Mouse (Mus musculus) heart, embryonic 16.5 days (tissue): ENCODE results near the gene Gpn1. TPM values are rescaled to one million over a fixed set of nuclear protein-coding genes. Genes with fewer than 3 reads are reported as not detected.

ENCODE experiments used
- ATAC-seq: fragments of 200-750 bp; cut with Nextera tagmentation; replicated peaks from 2 replicates; pipeline ENCODE4 v1.8.0; 2017; ENCODE audit warnings: moderate number of reproducible peaks; ENCODE audit not compliant: insufficient read depth, low FRiP score; ENCODE audit errors: extremely low read depth
- H3K27ac ChIP-seq: fragments of 300-500 bp; sonication (generic); 2 replicates; pipeline ENCODE4 v1.5.1; 2014; ENCODE audit warnings: mild to moderate bottlenecking, low read length, control low read depth, moderate library complexity
- H3K27me3 ChIP-seq: fragments of 300-500 bp; sonication (generic); 2 replicates; pipeline ENCODE4 v1.6.1; 2014; ENCODE audit warnings: low read length, mixed read lengths; ENCODE audit not compliant: control insufficient read depth, insufficient read depth
- H3K36me3 ChIP-seq: fragments of 300-500 bp; sonication (generic); 2 replicates; pipeline ENCODE4 v1.6.1; 2014; ENCODE audit not compliant: control insufficient read depth, insufficient read depth
- H3K4me1 ChIP-seq: fragments of 300-500 bp; sonication (generic); 2 replicates; pipeline ENCODE4 v1.6.1; 2014; ENCODE audit warnings: low read length, mixed read lengths; ENCODE audit not compliant: control insufficient read depth, insufficient read depth
- H3K4me2 ChIP-seq: fragments of 300-500 bp; sonication (generic); 2 replicates; pipeline ENCODE4 v1.6.1; 2014; ENCODE audit warnings: low read depth, mild to moderate bottlenecking, control low read depth, low read length
- H3K4me3 ChIP-seq: fragments of 300-500 bp; sonication (generic); 2 replicates; pipeline ENCODE4 v1.5.1; 2014; ENCODE audit warnings: mild to moderate bottlenecking, control low read depth, low read length
- H3K9ac ChIP-seq: fragments of 300-500 bp; sonication (generic); 2 replicates; pipeline ENCODE4 v1.6.1; 2014; ENCODE audit warnings: low read length, control low read depth
- H3K9me3 ChIP-seq: fragments of 300-500 bp; sonication (generic); replicated peaks from 2 replicates; pipeline ENCODE4 v1.6.1; 2016; ENCODE audit warnings: low read length; ENCODE audit not compliant: control insufficient read depth
- WGBS: fragments of 180-500 bp; shearing (Covaris S2); extraction: QIAGEN DNeasy Blood & Tissue Kit; methylation state at CpG from one replicate; pipeline ENCODE4 v1.1.7; 2014; 5-methylcytosine and 5-hydroxymethylcytosine counted together
- polyA plus RNA-seq: library from polyadenylated mRNA; unstranded; fragments of >200 nt; fragmentation: Nextera tagmentation; extraction: Ambion mirVana; gene quantifications from 2 replicates; pipeline ENCODE4 v1.2.1, GENCODE M21; 2015

Gpn1 gene
- polyA plus RNA-seq, 1 experiment from 2014 or later, result 39.8 TPM

DNA sequence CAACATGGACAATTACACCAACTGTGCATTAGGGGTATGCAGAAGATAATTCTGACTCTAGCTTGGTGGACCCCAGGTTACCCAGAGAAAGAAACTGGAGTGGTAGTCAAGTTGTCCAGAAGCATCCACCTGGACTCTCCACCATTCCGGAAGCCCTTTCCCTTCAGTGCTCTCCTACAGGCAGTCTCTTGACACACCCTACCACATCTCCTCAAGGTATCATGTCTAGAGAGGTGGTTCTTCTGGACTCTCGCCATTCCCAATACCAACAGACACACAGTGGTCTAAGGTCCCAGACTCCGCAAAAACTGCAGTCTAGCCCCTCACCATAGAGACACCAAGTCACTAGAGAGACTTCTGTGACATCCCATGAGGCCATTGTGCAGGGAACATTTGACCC lies 9.1 kb upstream of the Gpn1 start, which contains the start of gene 4930548H24Rik:
4930548H24Rik (plus strand) TSS at position 301 of the 400 bp plus-strand sequence.
- H3K4me2 ChIP-seq, result no peak within 1 kb of the TSS
- H3K4me3 ChIP-seq, result no peak within 1 kb of the TSS
- H3K36me3 ChIP-seq, result peaks cover 9% of the 10 kb centered on the region
- 92% methylated on average over 3 of the region's 3 CpGs for WGBS
- no peaks in the 10 kb centered on the region for H3K4me1 ChIP-seq
- no peak for ATAC-seq
- H3K27ac ChIP-seq, result no peak within 1 kb of the TSS
- H3K27me3 ChIP-seq, result no peaks in the 10 kb centered on the region
- H3K9ac ChIP-seq, result no peak within 1 kb of the TSS
- no peaks in the 10 kb centered on the region for H3K9me3 ChIP-seq

DNA sequence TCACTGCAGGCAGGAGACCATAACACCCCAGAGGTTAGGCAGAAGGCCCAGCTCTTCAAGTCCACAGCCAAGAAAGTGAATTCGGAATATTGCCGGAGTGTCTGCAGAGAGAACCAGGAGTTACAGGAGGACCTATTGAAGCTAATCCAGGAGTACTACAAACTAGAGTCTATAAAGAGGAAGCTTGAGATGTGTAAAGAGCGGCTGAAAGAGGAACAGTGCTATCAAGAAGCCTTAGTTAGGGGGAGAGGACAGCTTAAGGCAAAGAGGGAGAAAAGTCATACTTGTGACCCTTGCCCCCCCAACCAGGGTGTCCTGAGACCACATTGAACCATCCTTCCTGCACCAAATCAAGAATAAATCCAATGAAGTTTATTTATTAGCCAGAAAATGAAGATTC lies 6.7 kb upstream of the Gpn1 start:
- H3K36me3 ChIP-seq, result no peaks in the 10 kb centered on the region
- no peaks in the 10 kb centered on the region for H3K9me3 ChIP-seq
- no peak overlapping the region for H3K9ac ChIP-seq
- no peak overlapping the region for H3K4me3 ChIP-seq
- 84% methylated on average over 3 of the region's 3 CpGs for WGBS
- H3K27ac ChIP-seq, result no peak overlapping the region
- no peak for ATAC-seq
- H3K4me1 ChIP-seq, result no peaks in the 10 kb centered on the region
- no peaks in the 10 kb centered on the region for H3K27me3 ChIP-seq
- H3K4me2 ChIP-seq, result no peak overlapping the region

DNA sequence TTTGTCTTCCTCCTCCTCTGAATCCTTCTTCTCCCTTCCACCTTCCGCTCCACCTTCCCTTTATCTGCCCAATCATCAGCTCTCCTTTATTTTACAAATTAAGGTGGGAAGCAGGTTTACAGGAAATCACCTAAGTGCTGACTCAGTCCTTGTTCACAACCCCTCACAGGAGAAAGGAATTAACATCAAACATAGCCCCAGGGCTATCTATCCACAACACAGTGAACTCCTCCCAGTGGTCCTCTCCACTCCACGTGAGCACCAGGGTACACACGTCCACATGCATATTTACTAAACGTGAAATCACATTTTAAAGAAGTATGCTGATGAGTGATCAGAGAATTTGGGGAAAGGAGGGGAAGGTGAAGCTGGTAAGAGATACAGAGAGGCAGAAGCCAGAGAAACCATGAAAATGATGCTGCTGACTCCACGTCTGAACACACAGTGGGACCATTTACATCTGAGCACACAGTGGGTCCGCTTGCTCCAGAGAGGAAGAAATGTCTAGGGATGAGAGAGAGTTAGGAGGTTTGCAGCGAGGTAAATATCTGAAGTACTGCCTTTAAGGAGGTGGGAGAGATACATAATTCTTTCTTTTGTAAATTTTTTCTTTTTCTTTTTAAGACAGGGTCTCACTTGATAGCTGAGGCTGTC lies 5.3 kb upstream of the Gpn1 start:
- H3K27ac ChIP-seq, result no peak overlapping the region
- no peak for ATAC-seq
- H3K4me3 ChIP-seq, result no peak overlapping the region
- 59% methylated on average over 7 of the region's 7 CpGs for whole genome bisulfite sequencing
- no peaks in the 10 kb centered on the region for H3K36me3 ChIP-seq
- no peaks in the 10 kb centered on the region for H3K9me3 ChIP-seq
- no peak overlapping the region for H3K4me2 ChIP-seq
- H3K27me3 ChIP-seq, result no peaks in the 10 kb centered on the region
- H3K4me1 ChIP-seq, result no peaks in the 10 kb centered on the region
- no peak overlapping the region for H3K9ac ChIP-seq

DNA sequence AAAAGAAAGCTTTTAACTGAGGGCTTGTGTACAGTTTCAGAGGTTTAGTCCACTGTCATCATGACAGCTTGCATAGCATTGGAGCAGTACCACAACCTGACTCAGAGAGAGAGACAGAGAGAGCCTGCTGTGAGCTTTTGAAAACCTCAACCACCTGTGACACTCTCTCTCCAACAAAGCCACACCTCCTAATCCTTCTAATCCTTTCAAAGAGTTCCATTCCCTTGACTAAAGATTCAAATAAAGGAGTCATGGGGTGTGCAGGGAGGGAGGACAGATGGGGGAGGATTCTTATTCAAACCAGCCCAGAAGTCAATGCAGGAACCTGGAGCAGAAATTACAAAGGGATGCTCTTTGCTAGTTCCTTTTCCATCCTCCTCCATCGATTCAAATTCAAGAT lies 2.5 kb upstream of the Gpn1 start:
- Histone ChIP-seq H3K27me3 (no peaks in the 10 kb centered on the region), H3K36me3 (peaks cover 7% of the 10 kb centered on the region), H3K9ac (no peak overlapping the region), H3K4me2 (no peak overlapping the region), H3K9me3 (no peaks in the 10 kb centered on the region), H3K27ac (no peak overlapping the region), H3K4me3 (no peak overlapping the region), H3K4me1 (peaks cover 7% of the 10 kb centered on the region)
- ATAC-seq, result no peak
- WGBS, result 45% methylated on average over 1 of the region's 1 CpGs

DNA sequence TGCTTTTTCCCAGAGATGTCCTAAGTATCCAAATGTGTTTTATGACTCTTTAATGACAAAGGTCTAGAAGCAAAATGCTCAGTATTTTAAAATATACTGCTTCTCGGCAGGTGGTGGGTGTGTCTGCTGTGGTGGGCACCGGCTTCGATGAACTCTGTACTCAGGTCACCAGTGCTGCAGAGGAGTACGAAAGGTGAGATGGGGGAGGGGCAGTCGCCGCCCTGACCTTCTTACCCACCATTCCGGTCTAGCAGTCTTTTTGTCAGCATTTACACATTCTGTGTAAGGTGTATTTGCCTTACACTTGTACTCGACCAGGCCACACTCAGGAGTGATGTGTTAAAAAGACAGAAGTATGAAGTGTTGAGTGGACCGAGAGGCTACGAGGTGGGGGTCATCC lies 10.3 kb downstream of the Gpn1 start:
- H3K36me3 ChIP-seq, result peaks cover 35% of the 10 kb centered on the region
- no peak for ATAC-seq
- 81% methylated on average over 10 of the region's 10 CpGs for WGBS

DNA sequence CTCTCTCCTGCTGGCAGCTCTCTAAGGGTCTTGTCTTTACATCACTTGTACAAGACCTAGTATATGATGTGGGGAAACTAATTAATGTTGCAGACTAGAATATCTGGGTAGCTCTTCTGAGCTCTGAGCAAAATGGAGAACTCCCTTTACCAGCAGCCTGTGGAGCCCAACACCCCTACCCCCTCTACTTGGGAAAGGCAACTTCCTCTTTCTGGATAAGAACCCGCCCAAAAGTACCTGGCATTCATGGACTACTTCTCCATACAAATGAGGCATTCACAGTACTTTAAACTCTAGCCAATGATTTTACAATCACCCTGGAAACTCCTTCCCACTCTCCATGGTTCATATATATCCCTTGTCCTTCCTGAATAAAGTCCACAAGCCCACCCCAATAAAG lies 17.9 kb downstream of the Gpn1 start:
- H3K4me3 ChIP-seq, result no peak overlapping the region
- WGBS, result 63% methylated on average over 1 of the region's 1 CpGs
- no peaks in the 10 kb centered on the region for H3K9me3 ChIP-seq
- H3K27me3 ChIP-seq, result no peaks in the 10 kb centered on the region
- ATAC-seq, result no peak
- H3K4me2 ChIP-seq, result no peak overlapping the region
- H3K27ac ChIP-seq, result no peak overlapping the region
- no peak overlapping the region for H3K9ac ChIP-seq
- no peaks in the 10 kb centered on the region for H3K4me1 ChIP-seq
- peaks cover 38% of the 10 kb centered on the region for H3K36me3 ChIP-seq

More for the DNA sequence above, 10.3 kb downstream of the Gpn1 start:
- Histone ChIP-seq H3K27me3 (no peaks in the 10 kb centered on the region), H3K9ac (no peak overlapping the region), H3K9me3 (no peaks in the 10 kb centered on the region), H3K4me1 (no peaks in the 10 kb centered on the region; the same call in 1 of the 2 replicates), H3K27ac (no peak overlapping the region), H3K4me3 (no peak overlapping the region), H3K4me2 (no peak overlapping the region)

DNA sequence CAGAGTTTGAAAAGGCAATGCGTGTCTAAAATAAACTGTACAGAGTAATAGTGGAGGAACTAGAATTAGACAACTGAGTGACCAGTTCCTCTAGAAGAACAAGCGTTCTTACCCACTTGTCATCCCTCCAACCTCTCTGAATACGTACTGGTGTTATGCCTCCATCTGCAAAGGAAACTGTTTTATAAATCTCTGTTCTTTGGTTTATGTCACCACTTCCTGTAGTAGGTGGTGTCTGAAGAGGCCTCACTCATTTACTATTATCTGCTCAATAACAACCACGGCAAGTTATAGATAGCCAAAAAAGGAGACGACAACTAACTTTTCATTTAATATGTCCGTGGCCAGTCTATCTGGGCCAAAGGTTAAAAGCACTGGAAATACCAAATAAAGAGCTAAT lies 26.0 kb downstream of the Gpn1 start:
- Histone ChIP-seq H3K27ac (no peak overlapping the region), H3K4me1 (peaks cover 3% of the 10 kb centered on the region), H3K27me3 (no peaks in the 10 kb centered on the region), H3K4me2 (no peak overlapping the region), H3K9me3 (no peaks in the 10 kb centered on the region), H3K9ac (no peak overlapping the region), H3K36me3 (peaks cover 22% of the 10 kb centered on the region), H3K4me3 (no peak overlapping the region)
- no peak for ATAC-seq
- WGBS, result 83% methylated on average over 6 of the region's 6 CpGs

DNA sequence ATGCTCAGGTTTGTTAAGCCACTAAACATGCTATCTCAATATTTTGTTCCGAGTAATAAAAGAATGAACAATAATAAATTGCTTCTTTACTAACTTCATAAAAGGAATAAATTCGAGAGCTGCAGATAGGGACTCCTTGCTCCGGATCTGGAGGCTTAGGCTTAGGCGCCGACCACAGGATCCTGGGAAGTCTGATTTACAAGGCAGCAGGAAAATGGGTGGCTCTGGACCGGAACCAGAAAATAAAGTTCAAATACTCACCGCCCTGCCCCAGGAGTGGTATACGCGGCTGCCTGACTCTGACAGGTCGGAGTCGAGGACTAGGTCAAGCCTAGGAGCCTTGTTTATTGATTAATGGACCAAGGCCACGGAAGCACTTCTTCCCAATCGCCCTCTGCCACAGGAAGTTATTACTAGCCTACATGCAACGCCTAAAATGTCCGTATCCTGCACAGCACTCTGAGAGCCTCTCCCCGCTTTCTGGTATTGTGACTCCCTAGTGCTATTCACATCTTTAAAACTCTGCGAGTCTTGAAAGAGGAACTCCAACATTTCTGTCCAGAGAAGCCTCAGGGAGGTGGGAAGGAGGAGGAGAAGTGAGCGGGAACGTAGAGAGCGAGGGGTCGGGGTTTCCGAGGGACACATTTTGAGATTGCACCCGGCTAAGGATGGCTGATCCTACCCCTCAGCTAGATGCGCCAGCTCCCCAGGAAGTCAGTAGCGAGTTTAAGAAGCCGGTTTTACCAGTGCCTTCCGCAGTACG lies 32.0 kb downstream of the Gpn1 start, which contains the start of gene Slc4a1ap:
Slc4a1ap (plus strand) TSS at position 642 of the 763 bp plus-strand sequence.
- Histone ChIP-seq H3K4me2 (peak within 1 kb of the TSS; percentile 98), H3K27ac (peak within 1 kb of the TSS; percentile 87), H3K36me3 (peaks cover 18% of the 10 kb centered on the region), H3K4me1 (peaks cover 19% of the 10 kb centered on the region), H3K9ac (peak within 1 kb of the TSS; percentile 91), H3K27me3 (no peaks in the 10 kb centered on the region), H3K4me3 (peak within 1 kb of the TSS; percentile 96), H3K9me3 (no peaks in the 10 kb centered on the region)
- peak; percentile 70 for ATAC-seq
- WGBS, result under 1% methylated on average over 28 of the region's 28 CpGs

DNA sequence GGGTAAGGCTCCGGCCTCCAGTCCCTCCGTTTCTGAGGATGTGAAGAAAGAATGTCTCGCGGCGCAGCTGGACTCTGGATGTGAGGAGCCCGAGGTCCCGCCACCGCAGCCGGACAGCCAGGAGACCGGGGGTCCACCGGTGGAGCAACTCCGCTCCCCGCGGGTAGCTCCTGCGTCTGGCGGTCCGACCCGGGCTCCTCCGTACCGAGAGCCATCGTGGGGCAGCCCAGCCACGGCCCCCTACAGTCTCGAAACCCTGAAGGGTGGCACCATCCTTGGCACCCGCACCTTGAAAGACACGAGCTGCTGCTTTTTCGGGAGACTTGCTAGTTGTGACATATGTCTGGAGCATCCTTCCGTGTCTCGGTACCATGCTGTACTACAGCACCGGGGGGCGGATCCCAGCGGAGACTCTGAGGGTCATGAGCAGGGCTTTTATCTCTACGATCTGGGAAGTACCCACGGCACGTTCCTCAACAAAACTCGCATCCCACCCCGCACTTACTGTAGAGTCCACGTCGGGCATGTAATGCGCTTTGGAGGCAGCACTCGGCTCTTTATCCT lies 32.7 kb downstream of the Gpn1 start:
- ATAC-seq, result peak; percentile 43; the same call in 1 of the 2 replicates
- WGBS, result 3% methylated on average over 40 of the region's 40 CpGs
- Histone ChIP-seq H3K4me2 (peak overlapping the region; percentile 98), H3K27me3 (no peaks in the 10 kb centered on the region), H3K27ac (no peak overlapping the region), H3K36me3 (peaks cover 22% of the 10 kb centered on the region), H3K9me3 (no peaks in the 10 kb centered on the region), H3K9ac (peak overlapping the region; percentile 91), H3K4me1 (peaks cover 19% of the 10 kb centered on the region), H3K4me3 (peak overlapping the region; percentile 96)
